Mouse (Mus musculus) heart, postnatal 0 days (tissue): ENCODE measurements around the gene Syt11.

Experiments used
- CTCF ChIP-seq: IDR thresholded peaks from 2 replicates; pipeline ENCODE4 v1.5.1; 2016; ENCODE audit warnings: antibody characterized with exemption, control low read depth, low read depth
- EP300 ChIP-seq: IDR thresholded peaks from 2 replicates; pipeline ENCODE4 v1.6.1; 2016; ENCODE audit warnings: antibody characterized with exemption, low read depth

DNA sequence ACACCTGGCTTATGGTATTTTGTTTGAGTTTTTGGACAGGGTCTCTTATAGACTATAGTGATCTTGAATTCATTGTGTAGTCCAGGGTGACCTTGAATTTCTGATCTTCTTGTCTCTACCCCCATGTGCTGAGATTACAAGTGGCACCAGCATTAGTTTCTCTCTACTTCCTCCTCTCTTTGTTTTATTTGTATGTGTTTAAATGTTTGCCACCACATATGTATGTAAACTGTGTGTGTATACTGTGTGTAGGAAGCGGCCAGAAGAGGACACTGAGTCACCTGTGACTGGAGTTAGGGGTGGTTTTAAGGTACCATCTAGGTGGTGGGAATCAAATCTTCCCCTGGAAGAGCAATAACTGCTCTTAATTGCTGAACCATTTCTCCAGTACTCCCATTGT lies 76.9 kb downstream of the Syt11 start:
- TF ChIP-seq EP300 (no peak), CTCF (no peak)
